Comparison of ENCODE assay signal across 9 mouse cellular contexts in the genomic region with DNA sequence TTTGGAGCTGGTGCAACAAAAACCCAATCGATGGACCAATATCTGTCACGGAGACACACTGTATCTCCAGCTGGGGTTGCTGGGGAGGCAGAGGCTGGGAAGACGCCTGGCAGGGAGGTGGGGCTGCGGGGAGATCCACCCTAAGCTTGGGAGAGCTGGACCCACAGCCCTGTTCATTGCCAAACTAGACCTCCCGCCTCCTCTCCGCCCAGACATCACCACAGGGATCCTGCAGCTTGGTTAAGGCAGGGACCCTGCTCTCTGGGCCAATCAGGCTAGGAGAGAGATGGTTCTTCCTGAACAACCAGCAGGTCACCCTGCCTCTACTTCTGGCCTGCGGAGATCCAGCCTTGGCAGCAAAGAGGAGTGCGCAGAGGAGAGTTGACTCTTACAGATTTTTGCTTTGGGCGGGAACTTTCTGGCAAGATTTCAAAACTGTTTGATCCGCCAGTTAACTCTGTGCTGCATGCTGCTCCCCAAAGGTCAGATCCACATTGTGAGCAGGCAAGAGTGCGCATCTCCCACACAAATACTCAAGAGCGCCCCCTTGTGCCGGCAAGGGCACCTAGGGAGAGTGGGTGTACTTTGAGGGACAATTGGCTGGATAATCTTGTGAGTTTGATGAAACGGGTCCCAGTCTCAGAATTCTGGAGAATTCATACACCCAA.
DNase-seq lines count a peak whose midpoint lies in the region; ATAC-seq lines count a peak whose summit lies in the region.
"Had no signal": no experiment of that assay in that cellular context is flagged by ENCODE, and none has a peak within 500 bp of the region (broad histone marks: within the 10 kb centered on the region; RNA-seq: fewer than 3 reads in every experiment).

No protein-coding gene starts in this region.

- H3K36me3 ChIP-seq in kidney, embryonic 16.5 days (ENCODE audit: insufficient read depth, low read length), result no peaks in the 10 kb centered on the region
- H3K36me3 ChIP-seq: limb, embryonic 13.5 days had no signal

- H3K4me3 ChIP-seq in kidney, embryonic 16.5 days (ENCODE audit: low read length), result no peak overlapping the region
- H3K4me3 ChIP-seq: limb, embryonic 13.5 days had no signal

- ATAC-seq in kidney, embryonic 16.5 days (ENCODE audit: low FRiP score, low TSS enrichment), result no peak
- peak; percentile 42 for ATAC-seq in megakaryocyte, adult 5-6 weeks (ENCODE audit: poor library complexity, severe bottlenecking)
- ATAC-seq in frontal cortex, adult (ENCODE audit: low TSS enrichment), result no peak

- WGBS in kidney, embryonic 16.5 days, result 43% methylated on average over 14 of the region's 14 CpGs

- no peaks in the 10 kb centered on the region for H3K9me3 ChIP-seq in kidney, embryonic 16.5 days (ENCODE audit: low read length)
- H3K9me3 ChIP-seq: limb, embryonic 13.5 days had no signal

- no peak overlapping the region for H3K27ac ChIP-seq in kidney, embryonic 16.5 days (ENCODE audit: low read length)
- H3K27ac ChIP-seq: limb, embryonic 13.5 days had no signal

- no peak overlapping the region for H3K9ac ChIP-seq in kidney, embryonic 16.5 days (replicated peaks; ENCODE audit: low read length)
- H3K9ac ChIP-seq: limb, embryonic 13.5 days had no signal

- H3K4me1 ChIP-seq in kidney, embryonic 16.5 days (ENCODE audit: insufficient read depth, low read length), result no peaks in the 10 kb centered on the region

- H3K4me2 ChIP-seq in kidney, embryonic 16.5 days (replicated peaks; ENCODE audit: low read depth, low read length), result no peak overlapping the region
- H3K4me2 ChIP-seq: limb, embryonic 13.5 days had no signal

- peak; percentile 6 to 13 for DNase-seq in kidney, adult 8-10 months
- peak; percentile 78 for DNase-seq in R1 (ENCODE audit: low read depth, low spot score)
- peak; percentile 29 for DNase-seq in embryo, embryonic 11 days
- peak; percentile 36 for DNase-seq in induced T-regulatory cell, adult 2 months (ENCODE audit: low read depth)
- peak; percentile 34 to 70 for DNase-seq in urinary bladder, postnatal 4 days (ENCODE audit: low spot score in 2 of 2)

- H3K27me3 ChIP-seq in kidney, embryonic 16.5 days (ENCODE audit: insufficient read depth, low read length), result no peaks in the 10 kb centered on the region

Comparison
In these comparisons a context has a peak if more than half of its experiments do, and no peak if none do; other contexts are left out.
1. DNase-seq: peak in every context shown above with its lines; median percentile 78 in R1; 52 in urinary bladder, postnatal 4 days; 36 in induced T-regulatory cell, adult 2 months; 29 in embryo, embryonic 11 days; 10 in kidney, adult 8-10 months.